Mouse (Mus musculus) stomach, postnatal 0 days (tissue): Measurements from ENCODE around the gene Espnl.

Experiments
- CTCF ChIP-seq: IDR thresholded peaks from 2 replicates; pipeline ENCODE4 v1.5.1; 2016; ENCODE audit warnings: antibody characterized with exemption, low read depth, mild to moderate bottlenecking, moderate library complexity
- EP300 ChIP-seq: optimal IDR thresholded peaks from 2 replicates; pipeline ENCODE3; 2016; ENCODE audit warnings: antibody characterized with exemption

DNA sequence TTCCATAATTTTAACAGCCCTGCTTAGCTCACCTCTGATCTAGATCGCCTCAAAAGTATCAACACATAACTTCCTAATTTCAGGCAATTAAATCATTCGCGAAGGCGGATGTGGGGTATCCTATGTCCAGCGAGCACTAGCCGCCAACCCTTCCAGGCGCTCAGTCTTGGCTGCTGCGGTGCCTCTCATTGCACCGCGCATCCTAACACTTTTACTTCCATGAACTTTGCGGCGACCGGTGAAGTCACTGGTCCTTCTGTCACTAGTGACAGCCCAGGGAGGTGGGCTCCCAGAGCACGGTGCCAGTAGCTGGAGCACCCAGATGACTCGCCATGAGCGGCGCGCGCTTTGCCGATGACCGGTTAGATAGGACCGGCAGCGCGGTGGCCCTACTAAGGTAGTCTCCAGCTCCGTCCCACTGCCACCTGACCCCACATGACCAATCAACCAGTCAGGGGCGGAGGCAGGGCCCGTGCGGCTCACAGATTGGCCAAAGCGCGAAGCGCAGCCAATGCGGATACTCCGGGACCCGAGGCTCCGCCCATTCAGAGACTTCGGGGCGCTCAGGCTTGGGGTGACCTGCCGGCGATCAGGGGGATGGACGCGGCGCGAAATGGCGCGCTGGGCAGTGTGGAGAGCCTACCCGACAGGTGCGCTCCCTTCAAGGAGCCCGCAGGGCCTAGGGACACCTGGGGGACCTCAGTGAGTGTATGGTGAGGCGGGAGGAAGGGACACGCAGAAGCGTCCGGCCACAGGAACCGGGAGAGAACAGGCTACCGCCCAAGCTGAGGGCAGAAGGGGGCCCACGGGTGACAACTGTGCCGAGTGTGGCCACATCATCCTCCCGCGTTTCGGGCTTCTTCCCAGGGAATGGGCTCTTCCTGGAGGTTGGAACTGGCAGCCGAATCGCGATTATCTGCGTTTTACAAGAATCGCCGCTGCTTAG lies 23.8 kb upstream of the Espnl start, which contains the start of gene Scly:
- TF ChIP-seq CTCF: peak; percentile 16; the same call in 1 of the 2 replicates
- TF ChIP-seq EP300: no peak
